Mouse (Mus musculus): ENCODE data around the gene Fgfr2.

The Fgfr2 gene

GRCm38 (mm10) chr7:132736099-132736862 lies 386.9 kb downstream of the Fgfr2 start:
- peak; percentile 80 for DNase-seq (ENCODE audit: extremely low read depth, insufficient read length, low spot score)

GRCm38 (mm10) chr7:132735145-132735544 lies 388.0 kb downstream of the Fgfr2 start:
- peak; percentile 66 for DNase-seq (ENCODE audit: extremely low read depth, insufficient read length, low spot score)

- no peak for DNase-seq (ENCODE audit: extremely low read depth, insufficient read length, low spot score)
Observed at GRCm38 (mm10) chr7:132734222-132734621, 388.9 kb downstream of the Fgfr2 start.

- DNase-seq (ENCODE audit: extremely low read depth, insufficient read length, low spot score) = no peak
Observed at GRCm38 (mm10) chr7:132733521-132733920, 389.6 kb downstream of the Fgfr2 start.

- DNase-seq (ENCODE audit: extremely low read depth, insufficient read length, low spot score) = no peak
Observed at GRCm38 (mm10) chr7:132732136-132732789, 390.9 kb downstream of the Fgfr2 start.

- no peak for DNase-seq (ENCODE audit: extremely low read depth, insufficient read length, low spot score)
Observed at GRCm38 (mm10) chr7:132731558-132731957, 391.6 kb downstream of the Fgfr2 start.

GRCm38 (mm10) chr7:132730510-132730909 lies 392.6 kb downstream of the Fgfr2 start:
- DNase-seq (ENCODE audit: extremely low read depth, insufficient read length, low spot score) = no peak

- peak; percentile 63 for DNase-seq (ENCODE audit: extremely low read depth, insufficient read length, low spot score)
Observed at GRCm38 (mm10) chr7:132729093-132729831, 393.9 kb downstream of the Fgfr2 start.

- DNase-seq (ENCODE audit: extremely low read depth, insufficient read length, low spot score) = no peak
Observed at GRCm38 (mm10) chr7:132726106-132726861, 396.9 kb downstream of the Fgfr2 start.

GRCm38 (mm10) chr7:132724501-132725062 lies 398.6 kb downstream of the Fgfr2 start:
- DNase-seq (ENCODE audit: extremely low read depth, insufficient read length, low spot score) = peak; percentile 46

- peak; percentile 84 for DNase-seq (ENCODE audit: extremely low read depth, insufficient read length, low spot score)
Observed at GRCm38 (mm10) chr7:132723906-132724305, 399.2 kb downstream of the Fgfr2 start.

- peak; percentile 37 for DNase-seq (ENCODE audit: extremely low read depth, insufficient read length, low spot score)
Observed at GRCm38 (mm10) chr7:132722401-132723370, 400.5 kb downstream of the Fgfr2 start.

GRCm38 (mm10) chr7:132720562-132720961 lies 402.6 kb downstream of the Fgfr2 start:
- no peak for DNase-seq (ENCODE audit: extremely low read depth, insufficient read length, low spot score)

- peak; percentile 78 for DNase-seq (ENCODE audit: extremely low read depth, insufficient read length, low spot score)
Observed at GRCm38 (mm10) chr7:132719570-132719969, 403.6 kb downstream of the Fgfr2 start.

- no peak for DNase-seq (ENCODE audit: extremely low read depth, insufficient read length, low spot score)
Observed at GRCm38 (mm10) chr7:132715259-132715658, 407.9 kb downstream of the Fgfr2 start.

GRCm38 (mm10) chr7:132714236-132714923 lies 408.8 kb downstream of the Fgfr2 start:
- no peak for DNase-seq (ENCODE audit: extremely low read depth, insufficient read length, low spot score)

- DNase-seq (ENCODE audit: extremely low read depth, insufficient read length, low spot score) = no peak
Observed at GRCm38 (mm10) chr7:132713483-132714126, 409.5 kb downstream of the Fgfr2 start.

GRCm38 (mm10) chr7:132712956-132713355 lies 410.2 kb downstream of the Fgfr2 start:
- DNase-seq (ENCODE audit: extremely low read depth, insufficient read length, low spot score) = no peak
